Mouse (Mus musculus): Measurements from ENCODE around the gene C2cd4b. TPM values are rescaled to one million over a fixed set of nuclear protein-coding genes. Genes with fewer than 3 reads are reported as not detected.

Gene C2cd4b
- polyA plus RNA-seq (2014; fragmentation: Nextera tagmentation; extraction: Ambion mirVana), result 0.95 and 1.1 TPM in 2 replicates

DNA sequence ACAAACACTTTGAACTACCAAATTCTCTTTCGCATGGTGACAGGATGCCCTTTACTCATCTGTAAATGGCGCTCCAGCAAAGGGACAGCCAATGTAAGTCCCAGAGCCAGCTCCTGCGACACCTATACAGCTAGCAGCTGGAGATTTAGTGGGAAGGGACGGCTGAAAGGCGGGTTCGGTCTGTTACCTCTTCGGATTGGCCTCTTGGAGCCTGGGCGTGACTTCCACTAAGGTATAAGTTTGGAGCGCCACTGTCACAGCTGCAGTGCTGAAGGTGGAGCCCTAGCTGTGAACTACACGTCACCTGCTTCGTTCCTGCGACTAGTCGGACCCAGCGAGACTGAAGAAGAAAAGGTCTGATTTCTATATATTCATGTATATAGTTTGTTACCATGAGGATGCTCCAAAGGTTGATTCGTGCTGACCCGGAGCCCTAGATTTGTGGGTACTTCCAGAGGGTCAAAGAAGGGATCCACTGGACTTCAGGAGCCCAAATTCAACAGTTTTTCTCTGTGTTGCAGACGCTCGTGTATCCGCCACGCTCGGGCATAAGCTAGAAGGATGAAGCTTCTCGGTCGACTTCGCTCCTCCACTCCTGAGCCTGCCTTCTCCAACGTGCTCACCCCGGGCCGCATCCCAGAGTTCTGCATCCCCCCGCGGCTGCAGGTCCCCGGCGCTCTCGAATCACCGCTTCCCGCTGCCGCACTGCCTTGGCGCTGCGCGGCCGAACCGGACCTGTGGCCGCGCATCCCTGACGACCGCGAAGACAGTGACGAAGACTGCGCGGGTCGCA is at the start of gene C2cd4b:
Gene C2cd4b (plus strand): TSS at position 275 of the 793 bp plus-strand sequence.
- H3K4me2 ChIP-seq (ENCODE audit: low read depth), result peak within 1 kb of the TSS; percentile 90
- H3K27me3 ChIP-seq (ENCODE audit: control insufficient read depth, insufficient read depth, low read length), result peaks cover 16% of the 10 kb centered on the region
- no peak within 1 kb of the TSS for H3K27ac ChIP-seq (ENCODE audit: low read depth, low read length)
- H3K9ac ChIP-seq (ENCODE audit: low read length), result peak within 1 kb of the TSS; percentile 70
- H3K4me1 ChIP-seq (ENCODE audit: control insufficient read depth, insufficient read depth, low read length), result 0 out of 2 replicates have a peak, but pooled peaks cover 8% of the 10 kb centered on the region
- DNase-seq (ENCODE audit: low spot score), result peak; percentile 37
- peak; percentile 38; the same call in 1 of the 2 replicates for ATAC-seq (ENCODE audit: insufficient read depth, low FRiP score, low TSS enrichment)
- peak within 1 kb of the TSS; percentile 60 for H3K4me3 ChIP-seq (ENCODE audit: low read depth, low read length)
- no peaks in the 10 kb centered on the region for H3K9me3 ChIP-seq (ENCODE audit: control insufficient read depth, low read length)
- 1% methylated on average over 47 of the region's 49 CpGs for WGBS
- no peaks in the 10 kb centered on the region for H3K36me3 ChIP-seq (ENCODE audit: control insufficient read depth, insufficient read depth, low read length)

DNA sequence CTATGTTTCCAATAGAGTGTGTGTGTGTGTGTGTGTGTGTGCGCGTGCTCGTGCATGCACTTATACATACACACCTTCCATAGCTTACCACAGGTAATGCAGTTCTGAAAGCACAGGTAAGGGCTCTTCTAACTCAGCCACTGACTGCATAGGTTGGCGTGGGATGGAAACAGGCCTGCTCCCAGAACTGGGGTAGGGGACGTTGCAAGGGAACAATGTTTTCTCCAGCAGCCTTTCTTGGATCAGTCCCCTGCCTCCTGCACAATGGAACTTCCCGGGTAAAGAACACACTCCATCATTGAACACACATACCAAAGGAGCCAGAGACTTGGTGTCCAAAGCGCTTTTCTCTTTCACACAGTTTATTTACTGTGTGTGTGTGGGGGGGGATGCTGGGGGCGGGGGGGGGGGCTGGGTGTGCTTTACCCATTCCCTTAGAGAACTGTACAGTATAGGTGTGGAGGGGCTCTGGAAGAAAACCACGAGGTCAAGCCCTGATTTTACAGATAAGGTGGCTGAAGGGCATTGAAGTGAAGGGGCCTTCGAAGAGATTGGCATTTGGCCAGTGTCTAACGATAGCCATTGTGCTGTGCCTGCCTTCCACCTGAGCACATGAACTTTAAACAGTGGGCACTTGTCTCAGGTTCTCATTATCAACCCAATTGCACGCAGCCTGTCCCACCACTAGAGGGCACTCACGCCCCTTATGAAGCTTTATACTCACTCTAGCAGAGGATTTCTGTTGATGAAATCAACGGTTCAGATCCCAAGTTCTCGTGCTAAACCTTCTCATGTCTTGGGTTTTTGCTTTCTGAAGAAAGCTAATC is 48.0 kb upstream of the C2cd4b start:
- no peak overlapping the region for H3K27ac ChIP-seq (ENCODE audit: low read depth, low read length)
- H3K4me3 ChIP-seq (ENCODE audit: low read depth, low read length), result no peak overlapping the region
- H3K27me3 ChIP-seq (ENCODE audit: control insufficient read depth, insufficient read depth, low read length), result no peaks in the 10 kb centered on the region

DNA sequence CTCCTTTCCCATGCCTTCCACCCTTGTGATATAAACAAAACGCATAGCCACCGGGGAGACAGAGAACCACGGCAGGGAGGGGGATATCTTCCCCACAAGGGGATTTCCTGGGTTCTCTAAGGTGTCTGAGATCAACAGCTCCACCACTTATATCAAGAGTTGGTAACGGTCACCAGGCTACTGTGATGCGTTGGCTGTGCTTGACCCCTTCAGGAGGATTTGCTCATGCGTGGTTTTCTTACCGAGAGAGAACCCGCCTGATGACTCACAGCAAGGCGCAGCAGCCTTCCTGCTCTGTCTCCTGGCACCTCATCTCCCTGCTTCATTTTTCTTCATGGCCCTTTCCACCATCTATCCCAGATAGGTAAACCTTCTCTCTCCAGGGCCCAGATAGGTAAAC is 47.1 kb upstream of the C2cd4b start:
- Histone ChIP-seq H3K36me3 (ENCODE audit: control insufficient read depth, insufficient read depth, low read length) (no peaks in the 10 kb centered on the region), H3K4me1 (ENCODE audit: control insufficient read depth, insufficient read depth, low read length) (no peaks in the 10 kb centered on the region), H3K27me3 (ENCODE audit: control insufficient read depth, insufficient read depth, low read length) (no peaks in the 10 kb centered on the region), H3K9ac (ENCODE audit: low read length) (no peak overlapping the region), H3K4me3 (ENCODE audit: low read depth, low read length) (no peak overlapping the region), H3K4me2 (ENCODE audit: low read depth) (no peak overlapping the region), H3K27ac (ENCODE audit: low read depth, low read length) (no peak overlapping the region), H3K9me3 (ENCODE audit: control insufficient read depth, low read length) (no peaks in the 10 kb centered on the region)
- no peak for ATAC-seq (ENCODE audit: insufficient read depth, low FRiP score, low TSS enrichment)
- no peak for DNase-seq (ENCODE audit: low spot score)
- 85% methylated on average over 9 of the region's 9 CpGs for WGBS

More for the DNA sequence above, 48.0 kb upstream of the C2cd4b start:
- Histone ChIP-seq H3K4me1 (ENCODE audit: control insufficient read depth, insufficient read depth, low read length) (no peaks in the 10 kb centered on the region), H3K36me3 (ENCODE audit: control insufficient read depth, insufficient read depth, low read length) (no peaks in the 10 kb centered on the region), H3K9me3 (ENCODE audit: control insufficient read depth, low read length) (no peaks in the 10 kb centered on the region), H3K9ac (ENCODE audit: low read length) (no peak overlapping the region), H3K4me2 (ENCODE audit: low read depth) (no peak overlapping the region)
- 46% methylated on average over 15 of the region's 15 CpGs for WGBS
- ATAC-seq (ENCODE audit: insufficient read depth, low FRiP score, low TSS enrichment) (no peak), DNase-seq (ENCODE audit: low spot score) (peak; percentile 75)

DNA sequence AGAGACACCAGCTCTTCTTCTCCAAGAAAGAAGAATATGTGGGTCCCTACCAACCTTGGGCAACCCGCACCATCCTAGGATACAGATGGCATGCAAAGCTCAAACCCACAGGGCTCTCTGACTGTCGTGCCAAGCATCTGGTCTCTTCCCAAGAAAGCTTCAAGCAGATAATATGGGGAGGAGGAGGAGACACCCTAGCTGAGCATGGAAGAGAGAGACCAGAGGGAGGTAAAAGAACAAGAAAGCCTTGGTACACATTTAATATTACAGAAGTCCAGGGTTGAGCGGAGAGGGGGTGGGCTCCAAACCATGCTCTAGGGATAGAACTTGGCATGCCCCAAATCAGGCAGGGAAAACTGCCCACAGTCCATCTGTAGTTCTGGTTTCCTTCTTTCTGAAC is 42.2 kb upstream of the C2cd4b start:
- DNase-seq (ENCODE audit: low spot score), result no peak
- no peak overlapping the region for H3K27ac ChIP-seq (ENCODE audit: low read depth, low read length)
- no peaks in the 10 kb centered on the region for H3K36me3 ChIP-seq (ENCODE audit: control insufficient read depth, insufficient read depth, low read length)
- H3K9me3 ChIP-seq (ENCODE audit: control insufficient read depth, low read length), result no peaks in the 10 kb centered on the region
- H3K9ac ChIP-seq (ENCODE audit: low read length), result no peak overlapping the region
- H3K27me3 ChIP-seq (ENCODE audit: control insufficient read depth, insufficient read depth, low read length), result no peaks in the 10 kb centered on the region
- H3K4me3 ChIP-seq (ENCODE audit: low read depth, low read length), result no peak overlapping the region
- no peak for ATAC-seq (ENCODE audit: insufficient read depth, low FRiP score, low TSS enrichment)
- WGBS, result 89% methylated on average over 3 of the region's 3 CpGs
- no peaks in the 10 kb centered on the region for H3K4me1 ChIP-seq (ENCODE audit: control insufficient read depth, insufficient read depth, low read length)
- no peak overlapping the region for H3K4me2 ChIP-seq (ENCODE audit: low read depth)

DNA sequence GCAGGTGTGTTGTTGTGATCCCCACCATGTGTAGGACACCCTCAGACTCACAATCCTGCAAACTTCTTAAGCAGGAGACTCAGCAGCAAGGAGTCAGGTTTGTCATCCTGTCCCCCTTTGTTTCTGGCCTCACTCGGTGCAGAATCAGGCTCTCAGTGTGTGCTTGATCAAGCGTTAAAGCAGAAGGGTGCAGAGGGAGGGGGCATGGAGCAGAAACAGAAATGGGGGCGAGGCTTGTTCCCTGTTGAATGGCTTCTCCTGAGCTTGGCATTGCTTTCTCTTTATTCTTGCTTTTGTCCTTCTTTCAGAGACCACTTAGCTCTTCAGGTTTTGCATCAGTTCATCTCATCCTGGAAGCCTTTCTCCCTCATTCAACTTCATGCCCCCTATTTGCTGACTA is 40.6 kb upstream of the C2cd4b start:
- Histone ChIP-seq H3K27ac (ENCODE audit: low read depth, low read length) (no peak overlapping the region), H3K27me3 (ENCODE audit: control insufficient read depth, insufficient read depth, low read length) (no peaks in the 10 kb centered on the region), H3K9me3 (ENCODE audit: control insufficient read depth, low read length) (no peaks in the 10 kb centered on the region), H3K36me3 (ENCODE audit: control insufficient read depth, insufficient read depth, low read length) (no peaks in the 10 kb centered on the region), H3K4me2 (ENCODE audit: low read depth) (no peak overlapping the region), H3K9ac (ENCODE audit: low read length) (no peak overlapping the region), H3K4me3 (ENCODE audit: low read depth, low read length) (no peak overlapping the region), H3K4me1 (ENCODE audit: control insufficient read depth, insufficient read depth, low read length) (no peaks in the 10 kb centered on the region)
- ATAC-seq (ENCODE audit: insufficient read depth, low FRiP score, low TSS enrichment), result no peak
- 34% methylated on average over 3 of the region's 3 CpGs for WGBS
- no peak for DNase-seq (ENCODE audit: low spot score)

DNA sequence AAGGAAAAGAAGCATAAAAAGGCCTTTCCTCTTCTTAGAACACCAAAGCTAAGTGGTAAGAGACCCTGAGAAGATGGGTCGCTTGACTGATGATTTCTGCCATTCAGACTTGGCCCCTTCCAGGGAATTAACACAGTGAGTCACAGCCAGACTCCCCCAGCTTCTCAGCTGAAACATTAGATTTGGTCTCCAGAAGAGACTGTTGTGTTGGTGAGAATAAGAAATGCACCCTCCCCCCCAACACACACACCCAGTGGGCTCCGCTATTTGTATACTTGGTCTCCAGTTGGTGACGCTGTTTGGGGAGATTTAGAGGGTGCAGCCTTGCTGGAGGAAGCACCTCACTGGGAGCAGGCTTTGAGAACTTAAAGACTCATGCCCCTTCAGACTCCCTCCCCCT is 39.1 kb upstream of the C2cd4b start:
- Histone ChIP-seq H3K27ac (ENCODE audit: low read depth, low read length) (no peak overlapping the region), H3K36me3 (ENCODE audit: control insufficient read depth, insufficient read depth, low read length) (no peaks in the 10 kb centered on the region), H3K27me3 (ENCODE audit: control insufficient read depth, insufficient read depth, low read length) (no peaks in the 10 kb centered on the region), H3K9me3 (ENCODE audit: control insufficient read depth, low read length) (no peaks in the 10 kb centered on the region), H3K4me1 (ENCODE audit: control insufficient read depth, insufficient read depth, low read length) (no peaks in the 10 kb centered on the region), H3K9ac (ENCODE audit: low read length) (no peak overlapping the region), H3K4me2 (ENCODE audit: low read depth) (no peak overlapping the region), H3K4me3 (ENCODE audit: low read depth, low read length) (no peak overlapping the region)
- DNase-seq (ENCODE audit: low spot score) (no peak), ATAC-seq (ENCODE audit: insufficient read depth, low FRiP score, low TSS enrichment) (no peak)
- WGBS, result 76% methylated on average over 3 of the region's 3 CpGs

DNA sequence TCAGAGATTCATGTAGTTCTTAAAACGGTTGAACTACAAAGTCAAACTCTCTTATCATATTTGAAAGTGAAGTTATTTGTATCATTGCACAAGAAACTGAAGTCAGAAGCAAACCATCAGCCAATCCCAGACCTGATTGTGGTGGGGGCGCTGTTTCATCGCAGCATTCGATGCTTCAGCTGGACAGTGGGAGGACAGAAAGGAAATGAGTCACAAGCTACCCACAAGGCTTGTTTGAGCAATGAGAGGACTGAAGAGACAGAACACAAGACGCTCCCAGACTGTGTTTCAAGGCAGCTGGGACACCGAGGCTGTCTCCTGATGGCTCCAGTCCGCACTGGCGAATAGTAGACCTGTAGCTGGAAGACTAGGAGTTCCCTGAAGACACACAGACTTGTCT is 36.9 kb upstream of the C2cd4b start:
- DNase-seq (ENCODE audit: low spot score) (no peak), ATAC-seq (ENCODE audit: insufficient read depth, low FRiP score, low TSS enrichment) (no peak)
- Histone ChIP-seq H3K4me2 (ENCODE audit: low read depth) (no peak overlapping the region), H3K4me3 (ENCODE audit: low read depth, low read length) (no peak overlapping the region), H3K27ac (ENCODE audit: low read depth, low read length) (no peak overlapping the region), H3K9me3 (ENCODE audit: control insufficient read depth, low read length) (no peaks in the 10 kb centered on the region), H3K27me3 (ENCODE audit: control insufficient read depth, insufficient read depth, low read length) (no peaks in the 10 kb centered on the region), H3K4me1 (ENCODE audit: control insufficient read depth, insufficient read depth, low read length) (no peaks in the 10 kb centered on the region), H3K9ac (ENCODE audit: low read length) (no peak overlapping the region), H3K36me3 (ENCODE audit: control insufficient read depth, insufficient read depth, low read length) (no peaks in the 10 kb centered on the region)
- 91% methylated on average over 8 of the region's 8 CpGs for WGBS

DNA sequence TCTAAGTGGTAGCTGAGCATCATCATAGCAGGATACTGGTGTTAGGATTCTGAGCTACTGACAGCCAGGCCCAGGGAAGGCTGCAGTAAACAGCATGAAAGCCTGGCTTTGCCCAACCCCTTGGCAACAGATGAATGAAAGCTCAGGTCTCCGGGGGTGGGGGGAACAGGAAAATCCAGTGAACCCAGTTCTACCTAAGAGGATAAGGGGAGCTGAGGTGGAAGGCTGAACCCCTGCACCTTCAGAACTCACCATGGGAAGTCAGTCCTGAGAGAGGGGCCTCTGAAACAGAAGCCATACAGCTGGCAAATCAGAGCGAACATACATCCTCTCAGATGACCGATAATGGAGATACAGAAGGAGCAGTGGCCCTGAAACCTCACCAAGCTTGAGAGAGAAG is 34.0 kb upstream of the C2cd4b start:
- WGBS, result 87% methylated on average over 3 of the region's 3 CpGs
- no peak for ATAC-seq (ENCODE audit: insufficient read depth, low FRiP score, low TSS enrichment)
- Histone ChIP-seq H3K27me3 (ENCODE audit: control insufficient read depth, insufficient read depth, low read length) (no peaks in the 10 kb centered on the region), H3K27ac (ENCODE audit: low read depth, low read length) (no peak overlapping the region), H3K9me3 (ENCODE audit: control insufficient read depth, low read length) (no peaks in the 10 kb centered on the region), H3K9ac (ENCODE audit: low read length) (no peak overlapping the region), H3K4me2 (ENCODE audit: low read depth) (no peak overlapping the region), H3K36me3 (ENCODE audit: control insufficient read depth, insufficient read depth, low read length) (no peaks in the 10 kb centered on the region), H3K4me3 (ENCODE audit: low read depth, low read length) (no peak overlapping the region), H3K4me1 (ENCODE audit: control insufficient read depth, insufficient read depth, low read length) (no peaks in the 10 kb centered on the region)
- DNase-seq (ENCODE audit: low spot score), result no peak

All from neural tube, embryonic 11.5 days (tissue).